Mouse (Mus musculus): Measurements from ENCODE around the gene Golph3l. TPM values are rescaled to one million over a fixed set of nuclear protein-coding genes. Genes with fewer than 3 reads are reported as not detected.

Gene Golph3l
- 10 to 100 TPM; 30.7 to 32.6 TPM for polyA plus RNA-seq (2017; shearing (Covaris generic))

GRCm38 (mm10) chr3:95588604-95589086, at the start of gene Golph3l:
Golph3l (plus strand) TSS chr3:95588934.

GRCm38 (mm10) chr3:95559437-95559836, 29.3 kb upstream of the Golph3l start, which contains the start of gene Hormad1:
Hormad1 (plus strand) TSS chr3:95559677.

GRCm38 (mm10) chr3:95624628-95625503, 36.1 kb downstream of the Golph3l start, which contains the start of gene Ensa:
Ensa (plus strand) TSS chr3:95624993.

GRCm38 (mm10) chr3:95658236-95658867, 69.6 kb downstream of the Golph3l start, which contains the start of gene Mcl1:
Mcl1 (plus strand) TSS chr3:95658788.

Other genes with a start within 250 kb of the Golph3l start
- 10 to 100 TPM; 27.3 to 39.2 TPM for gene Setdb1, start 231.7 kb upstream of the Golph3l start, polyA plus RNA-seq (2017; shearing (Covaris generic))
- gene 4930558C23Rik, start 186.1 kb upstream of the Golph3l start, polyA plus RNA-seq (2017; shearing (Covaris generic)), result not detected
- 10 to 100 TPM; 33.0 to 36.3 TPM for gene Arnt, start 154.5 kb upstream of the Golph3l start, polyA plus RNA-seq (2017; shearing (Covaris generic))
- not detected for gene Ctsk, start 89.7 kb upstream of the Golph3l start, polyA plus RNA-seq (2017; shearing (Covaris generic))
- gene Ctss, start 62.1 kb upstream of the Golph3l start, polyA plus RNA-seq (2017; shearing (Covaris generic)), result 100 to 1,000 TPM; 332 to 402 TPM
- under 1 TPM in 1 of 2 experiments, not detected in 1; 0.11 TPM for gene Hormad1, start 29.3 kb upstream of the Golph3l start, polyA plus RNA-seq (2017; shearing (Covaris generic))
- 10 to 100 TPM; 74.4 to 87.9 TPM for gene Ensa, start 36.1 kb downstream of the Golph3l start, polyA plus RNA-seq (2017; shearing (Covaris generic))
- gene Mcl1, start 69.9 kb downstream of the Golph3l start, polyA plus RNA-seq (2017; shearing (Covaris generic)), result 100 to 1,000 TPM; 526 to 541 TPM
- 10 to 100 TPM in 1 of 2 experiments, 1 to 10 TPM in 1; 6.2 to 11.5 TPM for gene Adamtsl4, start 99.0 kb downstream of the Golph3l start, polyA plus RNA-seq (2017; shearing (Covaris generic))
- 100 to 1,000 TPM; 228 to 314 TPM for gene Ecm1, start 150.6 kb downstream of the Golph3l start, polyA plus RNA-seq (2017; shearing (Covaris generic))
- gene Tars2, start 171.3 kb downstream of the Golph3l start, polyA plus RNA-seq (2017; shearing (Covaris generic)), result 10 to 100 TPM; 58.7 to 74.1 TPM
- gene Rprd2, start 229.9 kb downstream of the Golph3l start, polyA plus RNA-seq (2017; shearing (Covaris generic)), result 10 to 100 TPM; 29.6 to 34.0 TPM